Mouse (Mus musculus) kidney, embryonic 14.5 days (tissue): Measurements from ENCODE around the gene Wscd2. TPM values are rescaled to one million over a fixed set of nuclear protein-coding genes. Genes with fewer than 3 reads are reported as not detected.

ENCODE experiments used
- ATAC-seq: fragments of 200-750 bp; cut with Nextera tagmentation; 2 replicates; pipeline ENCODE4 v1.8.0; 2017; ENCODE audit warnings: moderate number of reproducible peaks, mild to moderate bottlenecking, moderate TSS enrichment, moderate library complexity; ENCODE audit not compliant: low FRiP score, low TSS enrichment
- H3K27ac ChIP-seq: fragments of 300-500 bp; sonication (generic); 2 replicates; pipeline ENCODE4 v1.5.1; 2014; ENCODE audit warnings: low read depth, mild to moderate bottlenecking, low read length, moderate library complexity, mixed read lengths
- H3K27me3 ChIP-seq: fragments of 300-500 bp; sonication (generic); 2 replicates; pipeline ENCODE4 v1.6.1; 2014; ENCODE audit warnings: mild to moderate bottlenecking, low read length; ENCODE audit not compliant: control insufficient read depth, insufficient read depth
- H3K36me3 ChIP-seq: fragments of 300-500 bp; sonication (generic); 2 replicates; pipeline ENCODE4 v1.6.1; 2014; ENCODE audit warnings: low read length, mixed read lengths; ENCODE audit not compliant: control insufficient read depth, insufficient read depth
- H3K4me1 ChIP-seq: fragments of 300-500 bp; sonication (generic); 2 replicates; pipeline ENCODE4 v1.6.1; 2014; ENCODE audit warnings: low read length, mixed read lengths; ENCODE audit not compliant: control insufficient read depth, insufficient read depth
- H3K4me2 ChIP-seq: fragments of 300-500 bp; sonication (generic); replicated peaks from 2 replicates; pipeline ENCODE4 v1.6.1; 2014; ENCODE audit warnings: low read depth, mild to moderate bottlenecking, low read length
- H3K4me3 ChIP-seq: fragments of 300-500 bp; sonication (generic); 2 replicates; pipeline ENCODE4 v1.5.1; 2014; ENCODE audit warnings: mild to moderate bottlenecking, low read length
- H3K9ac ChIP-seq: fragments of 300-500 bp; sonication (generic); 2 replicates; pipeline ENCODE4 v1.6.1; 2014; ENCODE audit warnings: low read depth, mild to moderate bottlenecking, low read length, moderate library complexity
- H3K9me3 ChIP-seq: fragments of 300-500 bp; sonication (generic); 2 replicates; pipeline ENCODE4 v1.6.1; 2016; ENCODE audit warnings: low read length; ENCODE audit not compliant: control insufficient read depth
- WGBS: fragments of 180-500 bp; shearing (Covaris S2); extraction: QIAGEN DNeasy Blood & Tissue Kit; methylation state at CpG from one replicate; pipeline ENCODE4 v1.1.7; 2014; 5-methylcytosine and 5-hydroxymethylcytosine counted together
- polyA plus RNA-seq: library from polyadenylated mRNA; unstranded; fragments of >200 nt; fragmentation: Nextera tagmentation; extraction: Ambion mirVana; gene quantifications from 2 replicates; pipeline ENCODE4 v1.2.1, GENCODE M21; 2014

Gene Wscd2
- polyA plus RNA-seq, 1 experiment from 2014 or later: 3.7 TPM

DNA sequence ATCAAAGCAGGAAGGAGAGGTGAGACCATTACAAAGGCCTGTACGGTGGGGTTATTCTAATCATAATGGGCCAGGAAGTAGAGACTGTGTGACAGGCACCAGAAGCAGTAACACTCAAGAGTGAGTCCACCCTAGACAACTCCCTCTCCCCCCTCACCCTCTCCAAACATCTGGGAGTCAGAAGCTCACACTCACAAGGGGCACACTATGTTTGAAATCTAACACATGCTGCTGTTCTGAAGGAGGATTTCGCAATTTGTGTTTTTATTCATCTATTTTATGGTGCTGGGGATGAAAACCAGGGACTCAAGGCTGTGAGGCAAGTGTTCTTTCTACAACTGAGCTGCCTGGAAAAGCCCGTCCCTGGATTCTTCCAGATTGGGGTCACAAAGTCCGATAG, 114.6 kb downstream of the Wscd2 start:
- no peak overlapping the region for H3K27ac ChIP-seq
- no peaks in the 10 kb centered on the region for H3K9me3 ChIP-seq
- no peak overlapping the region for H3K4me3 ChIP-seq
- no peak for ATAC-seq
- WGBS: 67% methylated on average over 4 of the region's 4 CpGs
- H3K27me3 ChIP-seq: no peaks in the 10 kb centered on the region
- no peaks in the 10 kb centered on the region for H3K36me3 ChIP-seq
- H3K4me2 ChIP-seq: no peak overlapping the region
- no peak overlapping the region for H3K9ac ChIP-seq
- H3K4me1 ChIP-seq: no peaks in the 10 kb centered on the region

GRCm38 (mm10) chr5:113606121-113606520, 116.0 kb downstream of the Wscd2 start:
- no peak overlapping the region for H3K27ac ChIP-seq
- H3K4me1 ChIP-seq: peaks cover under 1% of the 10 kb centered on the region; the same call in 1 of the 2 replicates
- H3K9me3 ChIP-seq: no peaks in the 10 kb centered on the region
- H3K4me3 ChIP-seq: no peak overlapping the region
- no peak for ATAC-seq
- no peak overlapping the region for H3K9ac ChIP-seq
- 60% methylated on average over 3 of the region's 3 CpGs for WGBS
- H3K27me3 ChIP-seq: no peaks in the 10 kb centered on the region
- H3K36me3 ChIP-seq: no peaks in the 10 kb centered on the region
- H3K4me2 ChIP-seq: no peak overlapping the region

- Histone ChIP-seq H3K9ac (no peak overlapping the region), H3K4me3 (no peak overlapping the region), H3K27me3 (no peaks in the 10 kb centered on the region), H3K36me3 (no peaks in the 10 kb centered on the region), H3K9me3 (no peaks in the 10 kb centered on the region), H3K4me2 (no peak overlapping the region), H3K4me1 (peaks cover 5% of the 10 kb centered on the region; the same call in 1 of the 2 replicates), H3K27ac (no peak overlapping the region)
- ATAC-seq: no peak
- 80% methylated on average over 8 of the region's 8 CpGs for WGBS
These were observed 117.0 kb downstream of the Wscd2 start for GRCm38 (mm10) chr5:113606961-113607785.

DNA sequence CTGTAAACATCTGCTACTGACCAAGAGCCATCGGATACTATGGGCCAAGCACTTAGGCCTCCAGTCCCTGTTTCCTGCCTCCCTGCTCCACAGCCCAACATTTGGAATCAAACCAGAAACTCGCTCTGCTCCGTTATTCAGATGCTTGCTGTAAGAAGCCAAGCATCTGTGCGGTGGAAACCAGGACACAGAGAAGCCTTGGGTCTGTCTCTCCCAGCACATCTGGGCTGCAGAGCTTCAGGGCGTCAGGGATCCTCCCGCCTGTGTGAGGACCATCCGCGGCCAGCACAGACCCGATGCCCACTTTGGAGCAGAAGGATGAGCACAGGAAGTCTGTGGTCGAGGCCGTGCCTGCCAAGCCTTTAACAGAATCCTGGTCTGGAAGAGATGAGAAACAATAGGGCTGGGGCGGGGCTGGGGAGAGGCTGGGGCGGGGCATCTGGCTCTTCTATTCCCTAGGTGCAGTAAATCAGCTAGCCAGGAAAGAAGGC, 117.9 kb downstream of the Wscd2 start:
- Histone ChIP-seq H3K4me2 (no peak overlapping the region), H3K4me3 (no peak overlapping the region), H3K4me1 (peaks cover 5% of the 10 kb centered on the region; the same call in 1 of the 2 replicates), H3K27me3 (no peaks in the 10 kb centered on the region), H3K9me3 (no peaks in the 10 kb centered on the region), H3K36me3 (no peaks in the 10 kb centered on the region), H3K9ac (no peak overlapping the region), H3K27ac (peak overlapping the region; percentile 24; the same call in 1 of the 2 replicates)
- whole genome bisulfite sequencing: 17% methylated on average over 13 of the region's 13 CpGs
- ATAC-seq: 0 out of 2 replicates have a peak, but pooled peaks have one; percentile 43

DNA sequence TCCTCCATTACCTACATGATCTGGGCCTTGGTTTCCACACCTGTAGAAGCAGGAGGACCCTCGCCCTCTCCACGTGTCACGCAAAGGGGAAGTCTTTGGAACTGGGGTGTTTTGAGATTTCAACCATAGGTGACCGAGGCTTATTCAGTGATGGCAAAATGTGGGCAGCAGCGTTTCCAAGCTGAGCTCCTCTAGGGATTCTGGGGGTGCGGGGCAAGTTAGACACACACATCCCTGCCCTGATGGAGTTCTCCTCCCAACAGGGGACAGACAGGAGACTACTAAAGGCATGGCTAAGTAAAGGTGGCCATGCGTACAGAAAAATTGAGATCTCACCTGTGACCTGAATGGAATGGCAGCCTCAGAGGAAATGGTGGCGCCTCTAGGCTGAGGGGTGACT, 118.4 kb downstream of the Wscd2 start:
- Histone ChIP-seq H3K27me3 (no peaks in the 10 kb centered on the region), H3K9ac (no peak overlapping the region), H3K4me3 (no peak overlapping the region), H3K4me1 (peaks cover 5% of the 10 kb centered on the region; the same call in 1 of the 2 replicates), H3K36me3 (no peaks in the 10 kb centered on the region), H3K9me3 (no peaks in the 10 kb centered on the region), H3K27ac (no peak overlapping the region), H3K4me2 (no peak overlapping the region)
- 77% methylated on average over 8 of the region's 8 CpGs for WGBS
- no peak for ATAC-seq

- H3K27ac ChIP-seq: no peak overlapping the region
- ATAC-seq: no peak
- no peaks in the 10 kb centered on the region for H3K27me3 ChIP-seq
- peaks cover 5% of the 10 kb centered on the region; the same call in 1 of the 2 replicates for H3K4me1 ChIP-seq
- no peak overlapping the region for H3K9ac ChIP-seq
- no peak overlapping the region for H3K4me3 ChIP-seq
- H3K36me3 ChIP-seq: no peaks in the 10 kb centered on the region
- no peaks in the 10 kb centered on the region for H3K9me3 ChIP-seq
- H3K4me2 ChIP-seq: no peak overlapping the region
- WGBS: 73% methylated on average over 5 of the region's 5 CpGs
These were observed 119.8 kb downstream of the Wscd2 start for GRCm38 (mm10) chr5:113609891-113610290.

DNA sequence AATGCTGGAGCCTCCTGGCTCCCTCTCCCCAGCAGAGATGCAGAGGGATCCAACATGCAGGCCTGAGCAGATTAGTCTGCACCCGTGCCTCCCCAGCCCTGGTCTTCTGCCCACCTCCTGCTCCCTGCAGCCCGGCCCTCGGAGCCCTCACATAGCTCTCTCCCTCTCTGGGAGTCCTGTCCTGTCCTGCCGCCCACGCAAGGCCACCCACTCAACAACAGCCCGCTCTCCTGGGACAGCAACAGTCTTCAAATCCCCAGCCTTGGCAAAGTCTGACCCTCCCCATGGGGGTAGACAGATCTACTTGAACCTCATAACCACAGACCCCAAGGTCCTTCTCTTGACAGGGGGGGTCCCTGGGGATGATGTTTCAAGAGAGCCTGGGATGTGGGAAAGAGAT, 120.4 kb downstream of the Wscd2 start:
- no peak for ATAC-seq
- H3K4me1 ChIP-seq: peaks cover 5% of the 10 kb centered on the region; the same call in 1 of the 2 replicates

DNA sequence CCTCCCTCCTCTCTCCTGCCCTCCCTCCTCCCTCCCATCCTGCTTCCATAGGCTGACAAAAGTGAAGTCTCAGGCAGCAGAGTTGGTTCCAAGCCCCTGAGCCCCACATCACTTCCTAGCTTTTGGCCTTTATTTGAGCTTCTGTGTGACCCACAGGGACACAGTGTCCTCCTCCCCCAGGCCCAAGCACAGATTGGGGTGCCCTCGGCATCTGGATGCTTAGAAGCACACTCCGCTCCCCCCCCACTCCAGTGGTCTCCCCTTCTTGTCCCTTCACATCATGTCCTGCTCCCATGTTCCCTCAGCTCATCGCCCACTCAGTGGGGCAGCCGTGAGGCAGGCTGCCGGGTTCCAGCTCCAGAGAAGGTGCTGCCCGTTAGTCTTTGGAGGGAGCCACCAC, 121.0 kb downstream of the Wscd2 start:
- ATAC-seq: no peak
- Histone ChIP-seq H3K9ac (no peak overlapping the region), H3K9me3 (no peaks in the 10 kb centered on the region), H3K4me1 (peaks cover 5% of the 10 kb centered on the region; the same call in 1 of the 2 replicates), H3K36me3 (no peaks in the 10 kb centered on the region), H3K4me2 (no peak overlapping the region), H3K27ac (no peak overlapping the region), H3K27me3 (no peaks in the 10 kb centered on the region), H3K4me3 (no peak overlapping the region)
- WGBS: 83% methylated on average over 6 of the region's 6 CpGs

More for the DNA sequence above, 120.4 kb downstream of the Wscd2 start:
- Histone ChIP-seq H3K36me3 (no peaks in the 10 kb centered on the region), H3K9ac (no peak overlapping the region), H3K27ac (no peak overlapping the region), H3K9me3 (no peaks in the 10 kb centered on the region), H3K4me3 (no peak overlapping the region), H3K27me3 (no peaks in the 10 kb centered on the region), H3K4me2 (no peak overlapping the region)
- 44% methylated on average over 6 of the region's 6 CpGs for WGBS

DNA sequence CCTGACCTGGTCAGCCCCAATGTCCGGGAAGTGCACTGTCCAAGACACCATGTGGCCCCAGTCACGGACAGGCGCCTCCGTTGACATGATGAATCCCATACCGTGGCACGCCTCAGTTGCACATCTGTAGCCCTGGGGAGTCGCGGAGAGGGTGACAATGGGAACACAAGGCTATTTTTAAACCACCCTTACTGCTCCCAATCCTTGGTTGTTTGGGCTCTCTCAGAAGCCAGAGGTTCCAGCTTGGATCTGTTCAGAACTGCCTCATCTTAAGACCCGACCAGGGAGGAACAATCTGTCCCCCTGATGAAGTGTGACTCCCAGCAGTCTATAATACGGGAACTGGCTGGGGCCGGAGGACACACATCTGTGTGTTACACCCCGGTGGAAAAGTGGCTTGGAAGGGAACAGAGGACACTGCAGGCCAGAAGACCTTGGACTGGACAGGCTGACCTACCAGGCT, 121.7 kb downstream of the Wscd2 start:
- Histone ChIP-seq H3K4me1 (peaks cover 5% of the 10 kb centered on the region; the same call in 1 of the 2 replicates), H3K9me3 (no peaks in the 10 kb centered on the region), H3K27me3 (no peaks in the 10 kb centered on the region), H3K4me2 (no peak overlapping the region), H3K27ac (no peak overlapping the region), H3K4me3 (no peak overlapping the region), H3K36me3 (no peaks in the 10 kb centered on the region), H3K9ac (no peak overlapping the region)
- 56% methylated on average over 12 of the region's 12 CpGs for WGBS
- no peak for ATAC-seq
